Mouse (Mus musculus) liver, adult 2 months (tissue): ENCODE results near the gene Slc30a2. TPM values are rescaled to one million over a fixed set of nuclear protein-coding genes. Genes with fewer than 3 reads are reported as not detected.

Experiments used
- DNase-seq: peaks from one replicate; pipeline ENCODE4 v3.0.0-alpha.2; 2011; ENCODE audit warnings: low read depth, low spot score; ENCODE audit errors: extremely low read depth
- H3K27ac ChIP-seq: fragments of 200-500 bp; replicated peaks from 2 replicates; pipeline ENCODE4 v1.5.1; 2012; ENCODE audit warnings: low read depth, mild to moderate bottlenecking, control low read depth, inconsistent platforms, low read length; ENCODE audit not compliant: insufficient read depth
- H3K27me3 ChIP-seq: fragments of 200-500 bp; 2 replicates; pipeline ENCODE4 v1.6.1; 2012; ENCODE audit warnings: mild to moderate bottlenecking, moderate library complexity, low read length, inconsistent platforms; ENCODE audit not compliant: control insufficient read depth, insufficient read depth
- H3K36me3 ChIP-seq: fragments of 200-500 bp; 2 replicates; pipeline ENCODE4 v1.6.1; 2012; ENCODE audit warnings: low read length, inconsistent platforms; ENCODE audit not compliant: control insufficient read depth, insufficient read depth
- H3K4me1 ChIP-seq: fragments of 200-500 bp; 2 replicates; pipeline ENCODE4 v1.6.1; 2011; ENCODE audit warnings: low read length; ENCODE audit not compliant: control insufficient read depth, insufficient read depth
- H3K4me3 ChIP-seq: fragments of 200-500 bp; 2 replicates; pipeline ENCODE4 v1.5.1; 2011; ENCODE audit warnings: low read depth, mild to moderate bottlenecking, control low read depth, low read length, moderate library complexity; ENCODE audit not compliant: insufficient read depth
- H3K79me2 ChIP-seq: fragments of 200-500 bp; 2 replicates; pipeline ENCODE4 v1.6.1; 2012; ENCODE audit warnings: inconsistent platforms, mild to moderate bottlenecking, low read length, moderate library complexity; ENCODE audit not compliant: control insufficient read depth, insufficient read depth
- H3K9ac ChIP-seq: fragments of 200-500 bp; 2 replicates; pipeline ENCODE4 v1.6.1; 2012; ENCODE audit warnings: low read depth, mild to moderate bottlenecking, control low read depth, inconsistent platforms, low read length
- CTCF ChIP-seq: fragments of 200-500 bp; IDR thresholded peaks from 2 replicates; pipeline ENCODE4 v1.5.1; 2011; ENCODE audit warnings: low read depth, low read length, control low read depth
- POLR2A ChIP-seq: fragments of 200-500 bp; IDR thresholded peaks from 2 replicates; pipeline ENCODE4 v1.6.1; 2011; ENCODE audit warnings: low read length, control low read depth; ENCODE audit not compliant: insufficient read depth; ENCODE audit errors: extremely low read depth
- WGBS: fragments of 180-500 bp; shearing (Covaris S2); methylation state at CpG from one replicate; pipeline ENCODE4 v1.1.7; 2018; 5-methylcytosine and 5-hydroxymethylcytosine counted together
- polyA plus RNA-seq: library from polyadenylated mRNA; depleted of rRNA; stranded (reverse); fragments of >200 nt; gene quantifications from 2 replicates; pipeline ENCODE4 v1.2.3, GENCODE M21; 2012; rRNA removed
- total RNA-seq: library from RNA; depleted of rRNA; stranded (reverse); fragments of >200 nt; gene quantifications from 2 replicates; pipeline ENCODE4 v1.2.3, GENCODE M21; 2014; rRNA removed

Gene Slc30a2
- total and polyA plus RNA-seq, 2 experiments = under 0.01 TPM; not detected in 1

DNA sequence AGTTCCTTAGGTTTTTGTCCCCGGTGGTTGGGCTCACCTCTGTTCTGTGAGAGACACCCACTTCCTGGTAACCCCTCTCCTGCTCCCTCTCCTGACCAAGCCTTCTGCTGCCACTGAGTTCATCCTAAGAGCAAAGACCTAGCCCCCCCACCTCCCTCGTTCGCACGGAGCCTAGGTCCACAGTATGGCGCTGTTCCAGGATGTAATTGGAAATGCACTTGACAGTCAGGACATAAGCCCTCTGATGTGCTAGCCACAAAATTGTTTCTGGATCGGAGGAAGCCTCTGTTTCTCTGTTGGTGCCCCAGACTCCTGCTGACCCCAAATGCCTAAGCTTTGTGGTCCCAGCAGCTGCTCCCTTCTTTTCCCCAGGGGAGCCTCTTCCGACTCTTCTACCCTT lies 60.7 kb downstream of the Slc30a2 start:
- WGBS = 83% methylated on average over 7 of the region's 7 CpGs
- no peak for TF ChIP-seq POLR2A
- TF ChIP-seq CTCF = no peak
- H3K27me3 ChIP-seq = no peaks in the 10 kb centered on the region
- peaks cover 13% of the 10 kb centered on the region for H3K4me1 ChIP-seq
- peaks cover 15% of the 10 kb centered on the region for H3K36me3 ChIP-seq
- no peak for DNase-seq
- no peak overlapping the region for H3K4me3 ChIP-seq
- H3K27ac ChIP-seq = no peak overlapping the region
- no peak overlapping the region for H3K9ac ChIP-seq
- no peaks in the 10 kb centered on the region for H3K79me2 ChIP-seq

Other genes with a start within 250 kb of the Slc30a2 start
- 20.0 and 26.8 TPM in 2 replicates for gene Cd52, start 248.1 kb upstream of the Slc30a2 start, total RNA-seq
- 7.6 and 10.4 TPM in 2 replicates for gene Cd52, start 248.1 kb upstream of the Slc30a2 start, polyA plus RNA-seq
- gene Ubxn11, start 240.6 kb upstream of the Slc30a2 start, total RNA-seq = 0.09 and 0.34 TPM in 2 replicates
- 0.66 and 1.2 TPM in 2 replicates for gene Ubxn11, start 240.6 kb upstream of the Slc30a2 start, polyA plus RNA-seq
- 6.0 and 10.3 TPM in 2 replicates for gene Sh3bgrl3, start 214.4 kb upstream of the Slc30a2 start, total RNA-seq
- 36.6 and 45.0 TPM in 2 replicates for gene Sh3bgrl3, start 214.4 kb upstream of the Slc30a2 start, polyA plus RNA-seq
- 99.8 and 108 TPM in 2 replicates for gene Cep85, start 156.1 kb upstream of the Slc30a2 start, total RNA-seq
- gene Cep85, start 156.1 kb upstream of the Slc30a2 start, polyA plus RNA-seq = 50.5 and 61.5 TPM in 2 replicates
- not detected in 2 replicates for gene Gm7534, start 140.2 kb upstream of the Slc30a2 start, total RNA-seq
- not detected in 2 replicates for gene Gm7534, start 140.2 kb upstream of the Slc30a2 start, polyA plus RNA-seq
- gene Catsper4, start 115.8 kb upstream of the Slc30a2 start, total RNA-seq = not detected in 2 replicates
- not detected in 2 replicates for gene Catsper4, start 115.8 kb upstream of the Slc30a2 start, polyA plus RNA-seq
- 0.07 and 0.09 TPM in 2 replicates for gene Cnksr1, start 104.8 kb upstream of the Slc30a2 start, total RNA-seq
- gene Cnksr1, start 104.8 kb upstream of the Slc30a2 start, polyA plus RNA-seq = 0.17 and 0.21 TPM in 2 replicates
- not detected in 2 replicates for gene E130218I03Rik, start 99.5 kb upstream of the Slc30a2 start, total RNA-seq
- gene E130218I03Rik, start 99.5 kb upstream of the Slc30a2 start, polyA plus RNA-seq = not detected in 2 replicates
- gene Zfp593, start 97.6 kb upstream of the Slc30a2 start, total RNA-seq = 2.9 and 3.2 TPM in 2 replicates
- gene Zfp593, start 97.6 kb upstream of the Slc30a2 start, polyA plus RNA-seq = 4.6 and 6.8 TPM in 2 replicates
- not detected in 2 replicates for gene Gm30191, start 96.2 kb upstream of the Slc30a2 start, total RNA-seq
- not detected in 2 replicates for gene Gm30191, start 96.2 kb upstream of the Slc30a2 start, polyA plus RNA-seq
- gene Grrp1, start 89.1 kb upstream of the Slc30a2 start, total RNA-seq = 0.13 and 0.28 TPM in 2 replicates
- 0.27 and 0.29 TPM in 2 replicates for gene Grrp1, start 89.1 kb upstream of the Slc30a2 start, polyA plus RNA-seq
- 7.4 and 7.8 TPM in 2 replicates for gene Pdik1l, start 55.3 kb upstream of the Slc30a2 start, total RNA-seq
- 2.6 and 2.7 TPM in 2 replicates for gene Pdik1l, start 55.3 kb upstream of the Slc30a2 start, polyA plus RNA-seq
- gene Trim63, start 28.1 kb upstream of the Slc30a2 start, total RNA-seq = 0.09 TPM in 1 of 2 replicates, not detected in the other
- not detected in 2 replicates for gene Trim63, start 28.1 kb upstream of the Slc30a2 start, polyA plus RNA-seq
- gene Extl1, start 40.7 kb downstream of the Slc30a2 start, total RNA-seq = 0.47 and 1.6 TPM in 2 replicates
- 5.6 and 6.6 TPM in 2 replicates for gene Extl1, start 40.7 kb downstream of the Slc30a2 start, polyA plus RNA-seq
- 74.7 and 78.2 TPM in 2 replicates for gene Pafah2, start 53.1 kb downstream of the Slc30a2 start, total RNA-seq
- 79.3 and 116 TPM in 2 replicates for gene Pafah2, start 53.1 kb downstream of the Slc30a2 start, polyA plus RNA-seq
- 4.4 and 12.8 TPM in 2 replicates for gene Stmn1, start 125.1 kb downstream of the Slc30a2 start, total RNA-seq
- gene Stmn1, start 125.1 kb downstream of the Slc30a2 start, polyA plus RNA-seq = 0.49 and 2.8 TPM in 2 replicates
- gene Paqr7, start 153.5 kb downstream of the Slc30a2 start, total RNA-seq = 18.7 and 20.3 TPM in 2 replicates
- gene Paqr7, start 153.5 kb downstream of the Slc30a2 start, polyA plus RNA-seq = 46.1 and 58.5 TPM in 2 replicates
- gene Aunip, start 167.8 kb downstream of the Slc30a2 start, total RNA-seq = 0.09 and 0.34 TPM in 2 replicates
- gene Aunip, start 167.8 kb downstream of the Slc30a2 start, polyA plus RNA-seq = not detected in 2 replicates
- gene Mtfr1l, start 192.2 kb downstream of the Slc30a2 start, total RNA-seq = 50.9 and 55.1 TPM in 2 replicates
- 80.1 and 96.7 TPM in 2 replicates for gene Mtfr1l, start 192.2 kb downstream of the Slc30a2 start, polyA plus RNA-seq
- 0.74 and 1.1 TPM in 2 replicates for gene Selenon, start 209.0 kb downstream of the Slc30a2 start, total RNA-seq
- gene Selenon, start 209.0 kb downstream of the Slc30a2 start, polyA plus RNA-seq = 1.2 and 2.4 TPM in 2 replicates